Mouse (Mus musculus): ENCODE results near the gene Olfml2b. TPM values are rescaled to one million over a fixed set of nuclear protein-coding genes. Genes with fewer than 3 reads are reported as not detected.

Gene Olfml2b
- total and polyA plus RNA-seq, 3 experiments: not detected

DNA sequence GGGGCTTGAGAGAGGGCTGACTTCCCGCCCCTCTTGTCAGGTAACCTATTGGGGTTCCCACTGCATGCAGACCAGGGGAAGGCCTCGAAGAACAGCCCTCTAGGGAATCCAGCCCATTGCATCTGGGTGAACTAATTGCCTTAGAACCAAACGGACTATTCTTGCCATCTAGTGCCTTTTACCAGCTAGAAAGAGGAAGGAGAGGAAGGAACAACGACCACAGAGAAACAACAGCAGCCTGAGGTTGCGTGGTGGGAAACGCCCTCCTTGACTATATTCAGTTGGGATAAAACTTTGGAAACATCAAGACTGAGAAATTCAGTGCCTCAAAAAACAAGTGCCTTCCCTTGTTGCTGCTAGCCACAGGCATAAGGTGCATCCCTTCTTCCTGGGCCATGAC lies 39.5 kb downstream of the Olfml2b start:
- Histone ChIP-seq H3K27ac (ENCODE audit: control insufficient read depth, low read depth, low read length) (no peak overlapping the region), H3K4me3 (ENCODE audit: control insufficient read depth in 1 of 2, insufficient read depth in 1 of 2, low read depth in 2 of 2, low read length in 2 of 2) (no peak overlapping the region), H3K9ac (ENCODE audit: control insufficient read depth, low read depth, low read length, poor library complexity, severe bottlenecking) (no peak overlapping the region), H3K4me1 (ENCODE audit: control insufficient read depth in 1 of 2, insufficient read depth in 2 of 2, low read length in 2 of 2) (no peaks in the 10 kb centered on the region), H3K36me3 (ENCODE audit: control insufficient read depth in 1 of 2, insufficient read depth in 2 of 2, low read length in 2 of 2) (no peaks in the 10 kb centered on the region), H3K27me3 (ENCODE audit: control insufficient read depth in 1 of 2, insufficient read depth in 2 of 2, low read length in 2 of 2) (peaks cover 0 to 4% of the 10 kb centered on the region in 2 experiments; a peak in 2 of 4 replicates), H3K79me2 (ENCODE audit: control insufficient read depth, insufficient read depth, low read length, poor library complexity) (no peaks in the 10 kb centered on the region), H3K9me3 (replicated peaks; ENCODE audit: insufficient read depth, low read length) (no peaks in the 10 kb centered on the region)
- no peak for DNase-seq (ENCODE audit: low read depth, low spot score)
- no peak for TF ChIP-seq POLR2AphosphoS2 (IDR thresholded peaks at IDR 0.05; ENCODE audit: low read length)
- TF ChIP-seq CHD2 (IDR thresholded peaks at IDR 0.05; ENCODE audit: low read length): no peak
- TF ChIP-seq ETS1 (IDR thresholded peaks at IDR 0.05; ENCODE audit: low read depth, low read length): no peak
- TF ChIP-seq NRF1 (IDR thresholded peaks at IDR 0.05; ENCODE audit: insufficient read depth, low read depth, low read length, poor library complexity, severe bottlenecking): no peak
- no peak for TF ChIP-seq KAT2A (conservative IDR thresholded peaks at IDR 0.05; ENCODE audit: low read depth, low read length)
- TF ChIP-seq SIN3A (IDR thresholded peaks at IDR 0.05; ENCODE audit: low read length): no peak
- no peak for TF ChIP-seq UBTF (IDR thresholded peaks at IDR 0.05; ENCODE audit: borderline replicate concordance, insufficient read depth, low read depth, low read length)
- TF ChIP-seq MYC (IDR thresholded peaks at IDR 0.05; ENCODE audit: low read depth, low read length): no peak
- TF ChIP-seq CHD1 (IDR thresholded peaks at IDR 0.05; ENCODE audit: low read depth, low read length): no peak
- TF ChIP-seq NELFE (IDR thresholded peaks at IDR 0.05; ENCODE audit: low read depth, low read length): no peak

DNA sequence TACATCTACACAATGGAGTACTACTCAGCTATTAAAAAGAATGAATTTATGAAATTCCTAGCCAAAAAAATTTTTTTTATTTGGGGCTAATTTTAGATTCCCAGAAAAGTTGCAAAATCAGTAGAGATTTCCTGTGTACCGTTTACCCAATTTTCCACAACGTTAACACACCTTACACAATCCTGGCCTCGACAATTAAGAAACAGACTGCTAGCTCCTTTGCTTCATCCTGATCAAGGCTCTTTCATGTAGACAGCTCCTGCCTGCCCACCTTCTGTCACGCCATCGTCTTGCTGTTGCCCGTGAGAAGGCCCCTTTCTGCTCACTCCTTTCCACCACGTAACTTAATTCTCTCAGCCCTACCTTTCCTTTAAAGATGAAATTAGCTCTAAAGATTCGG lies 45.4 kb downstream of the Olfml2b start:
- Histone ChIP-seq H3K9ac (ENCODE audit: control insufficient read depth, low read depth, low read length, poor library complexity, severe bottlenecking) (no peak overlapping the region), H3K4me3 (ENCODE audit: control insufficient read depth in 1 of 2, insufficient read depth in 1 of 2, low read depth in 2 of 2, low read length in 2 of 2) (no peak overlapping the region), H3K79me2 (ENCODE audit: control insufficient read depth, insufficient read depth, low read length, poor library complexity) (no peaks in the 10 kb centered on the region), H3K4me1 (ENCODE audit: control insufficient read depth in 1 of 2, insufficient read depth in 2 of 2, low read length in 2 of 2) (no peaks in the 10 kb centered on the region), H3K27ac (ENCODE audit: control insufficient read depth, low read depth, low read length) (no peak overlapping the region), H3K36me3 (ENCODE audit: control insufficient read depth in 1 of 2, insufficient read depth in 2 of 2, low read length in 2 of 2) (no peaks in the 10 kb centered on the region), H3K27me3 (ENCODE audit: control insufficient read depth in 1 of 2, insufficient read depth in 2 of 2, low read length in 2 of 2) (peaks cover 0 to 3% of the 10 kb centered on the region in 2 experiments; a peak in 3 of 4 replicates), H3K9me3 (replicated peaks; ENCODE audit: insufficient read depth, low read length) (no peaks in the 10 kb centered on the region)
- no peak for TF ChIP-seq USF1 (IDR thresholded peaks at IDR 0.05; ENCODE audit: low read depth, low read length)
- no peak for TF ChIP-seq BHLHE40 (IDR thresholded peaks at IDR 0.05; ENCODE audit: borderline replicate concordance, low read depth, low read length)
- no peak for TF ChIP-seq SMC3 (IDR thresholded peaks at IDR 0.05; ENCODE audit: low read depth, low read length)
- no peak for TF ChIP-seq ZKSCAN1 (IDR thresholded peaks at IDR 0.05; ENCODE audit: low read depth, low read length)
- TF ChIP-seq USF2 (IDR thresholded peaks at IDR 0.05; ENCODE audit: borderline replicate concordance in 1 of 2, insufficient read depth in 1 of 2, low read depth in 1 of 2, low read length in 2 of 2): no peak
- no peak for DNase-seq (ENCODE audit: low read depth, low spot score)

DNA sequence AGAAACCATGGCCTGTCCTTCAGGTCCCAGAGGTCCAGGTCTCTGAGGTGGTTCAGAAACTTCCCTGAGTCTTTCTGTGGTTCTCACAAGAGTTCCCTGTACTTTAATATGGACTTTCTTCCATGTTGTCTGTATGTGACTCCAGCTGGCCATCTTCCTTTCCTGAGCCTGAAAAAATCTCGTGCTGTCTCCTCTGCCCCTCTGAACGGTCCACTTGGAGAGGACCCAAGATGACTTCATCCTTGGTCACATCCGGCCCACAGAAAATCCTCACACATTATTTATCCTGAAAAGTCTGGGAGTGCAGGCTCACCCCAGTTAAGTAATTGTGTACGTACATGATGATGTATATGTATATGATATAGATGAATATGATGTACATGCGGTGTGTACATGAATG lies 47.0 kb downstream of the Olfml2b start:
- Histone ChIP-seq H3K36me3 (ENCODE audit: control insufficient read depth in 1 of 2, insufficient read depth in 2 of 2, low read length in 2 of 2) (no peaks in the 10 kb centered on the region), H3K27me3 (ENCODE audit: control insufficient read depth in 1 of 2, insufficient read depth in 2 of 2, low read length in 2 of 2) (no peaks in the 10 kb centered on the region; a peak in 3 of 4 replicates), H3K4me3 (ENCODE audit: control insufficient read depth in 1 of 2, insufficient read depth in 1 of 2, low read depth in 2 of 2, low read length in 2 of 2) (no peak overlapping the region), H3K4me1 (ENCODE audit: control insufficient read depth in 1 of 2, insufficient read depth in 2 of 2, low read length in 2 of 2) (no peaks in the 10 kb centered on the region), H3K9me3 (replicated peaks; ENCODE audit: insufficient read depth, low read length) (no peaks in the 10 kb centered on the region), H3K79me2 (ENCODE audit: control insufficient read depth, insufficient read depth, low read length, poor library complexity) (no peaks in the 10 kb centered on the region), H3K27ac (ENCODE audit: control insufficient read depth, low read depth, low read length) (no peak overlapping the region), H3K9ac (ENCODE audit: control insufficient read depth, low read depth, low read length, poor library complexity, severe bottlenecking) (no peak overlapping the region)
- DNase-seq (ENCODE audit: low read depth, low spot score): no peak
- no peak for TF ChIP-seq ZMIZ1 (IDR thresholded peaks at IDR 0.05; ENCODE audit: low read depth, low read length)
- TF ChIP-seq MAX (IDR thresholded peaks at IDR 0.05; ENCODE audit: low read length): no peak
- TF ChIP-seq NELFE (IDR thresholded peaks at IDR 0.05; ENCODE audit: low read depth, low read length): no peak
- no peak for TF ChIP-seq MYC (IDR thresholded peaks at IDR 0.05; ENCODE audit: low read depth, low read length)
- TF ChIP-seq E2F4 (IDR thresholded peaks at IDR 0.05; ENCODE audit: borderline replicate concordance, low read depth, low read length): no peak
